Mouse (Mus musculus) ovary, postnatal 14 days (tissue): ENCODE measurements around the gene Dip2b.

Source experiments
- DNase-seq: peaks from one replicate; pipeline ENCODE4 v3.0.0; 2022; ENCODE audit warnings: low spot score

Gene Dip2b

GRCm38 (mm10) chr15:100179685-100180084 is 141.2 kb downstream of the Dip2b start:
- no peak for DNase-seq

DNA sequence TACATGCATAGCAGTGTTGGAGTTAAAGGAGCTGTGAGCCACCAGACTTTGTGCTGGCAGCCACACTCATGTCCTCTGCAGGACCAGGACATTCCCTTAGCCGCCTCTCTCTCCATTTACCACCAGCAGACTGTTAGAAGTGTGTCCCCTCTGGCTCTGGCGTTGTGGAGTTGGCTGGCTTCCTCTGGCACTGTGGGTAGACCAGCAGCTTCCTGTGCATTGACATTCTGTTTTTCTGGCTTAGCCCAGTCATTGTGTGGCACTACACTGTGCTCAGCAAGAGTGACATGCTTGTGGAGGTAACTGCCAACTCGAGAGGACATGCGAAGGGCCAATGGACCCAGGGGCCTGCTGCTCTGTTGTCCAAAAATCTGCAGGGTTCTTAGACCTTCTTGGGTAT is 141.8 kb downstream of the Dip2b start:
- DNase-seq = no peak

GRCm38 (mm10) chr15:100181841-100182240 is 143.4 kb downstream of the Dip2b start:
- DNase-seq = no peak

- DNase-seq = no peak
Measured at GRCm38 (mm10) chr15:100182526-100183280, 144.2 kb downstream of the Dip2b start.

DNA sequence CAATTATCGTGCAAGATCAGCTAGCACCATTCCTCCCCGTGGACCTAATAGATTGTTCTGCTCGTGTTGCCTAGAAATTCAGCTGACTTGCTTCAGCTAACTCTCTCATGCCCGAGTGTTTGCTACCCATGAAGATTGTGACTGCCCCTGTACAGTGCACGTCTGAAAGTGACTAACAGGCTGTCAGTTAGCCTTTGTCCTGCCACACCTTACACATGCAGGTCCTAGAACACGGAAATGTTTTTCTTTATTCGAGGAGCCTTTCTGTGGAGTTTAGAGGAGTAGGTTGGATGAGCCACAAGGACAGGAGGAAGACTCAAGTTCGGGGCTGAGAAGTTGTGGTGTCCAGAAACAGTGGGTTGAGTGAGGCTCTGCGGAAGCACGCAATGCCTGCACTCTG is 145.0 kb downstream of the Dip2b start:
- no peak for DNase-seq

- DNase-seq = no peak
Measured at GRCm38 (mm10) chr15:100184821-100185496, 146.5 kb downstream of the Dip2b start.

GRCm38 (mm10) chr15:100186234-100186633 is 147.8 kb downstream of the Dip2b start:
- no peak for DNase-seq

DNA sequence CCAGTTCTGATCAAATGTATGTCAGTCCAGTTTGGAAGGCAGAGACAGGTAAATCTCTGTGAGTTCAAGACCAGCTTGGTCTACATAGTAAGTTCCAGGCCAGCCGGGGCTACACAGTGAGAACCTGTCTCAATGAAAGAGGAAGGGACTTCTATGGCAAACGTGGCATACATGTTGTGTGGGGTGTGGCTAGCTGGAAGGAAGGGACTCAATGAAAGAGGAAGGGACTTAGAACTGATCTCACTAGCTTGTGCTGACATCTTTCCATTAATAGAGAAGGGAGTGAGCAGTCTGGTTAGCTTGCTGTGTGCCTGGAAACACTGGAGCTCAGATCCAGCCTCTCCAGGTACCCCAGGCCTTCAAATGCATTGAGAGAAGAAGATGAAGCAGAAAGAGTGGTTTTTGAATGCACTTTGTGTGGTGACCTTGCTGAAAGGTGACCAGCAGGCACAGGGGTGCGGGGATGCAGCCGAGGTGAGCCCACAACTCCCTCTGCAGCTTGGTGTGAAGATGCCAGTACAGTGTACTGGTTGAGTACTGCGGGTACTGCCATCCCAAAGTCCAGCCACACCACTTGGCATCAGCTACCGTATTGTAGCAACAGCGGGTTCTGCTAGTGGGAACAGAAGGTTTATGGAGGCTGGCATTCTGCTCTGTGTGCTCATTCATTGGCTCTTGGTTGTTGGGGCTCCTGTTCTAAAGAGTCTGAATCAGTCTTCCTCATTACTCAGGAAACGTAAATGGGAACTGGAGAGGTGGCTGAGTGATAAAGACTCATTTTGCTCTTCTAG is 148.6 kb downstream of the Dip2b start:
- DNase-seq = no peak

DNA sequence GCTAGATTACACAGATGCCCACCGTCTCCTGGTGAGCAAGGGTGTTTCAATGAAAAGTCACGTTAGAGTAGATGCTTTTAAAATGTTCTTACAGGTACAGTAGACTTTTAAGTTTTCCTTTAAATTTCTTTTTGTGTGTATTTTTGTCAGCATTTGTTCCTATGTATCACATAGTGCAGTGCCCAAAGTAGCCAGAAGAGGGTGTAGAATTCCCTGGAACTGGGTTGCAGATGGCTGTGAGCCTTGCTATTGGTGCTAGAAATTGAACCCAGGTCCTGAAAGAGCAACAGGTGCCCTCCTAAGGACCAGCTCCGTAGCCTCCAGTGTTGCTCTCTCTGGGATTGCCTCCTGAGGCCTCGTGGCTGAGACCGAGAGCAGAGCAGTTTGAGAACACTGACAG is 150.1 kb downstream of the Dip2b start:
- DNase-seq = no peak

DNA sequence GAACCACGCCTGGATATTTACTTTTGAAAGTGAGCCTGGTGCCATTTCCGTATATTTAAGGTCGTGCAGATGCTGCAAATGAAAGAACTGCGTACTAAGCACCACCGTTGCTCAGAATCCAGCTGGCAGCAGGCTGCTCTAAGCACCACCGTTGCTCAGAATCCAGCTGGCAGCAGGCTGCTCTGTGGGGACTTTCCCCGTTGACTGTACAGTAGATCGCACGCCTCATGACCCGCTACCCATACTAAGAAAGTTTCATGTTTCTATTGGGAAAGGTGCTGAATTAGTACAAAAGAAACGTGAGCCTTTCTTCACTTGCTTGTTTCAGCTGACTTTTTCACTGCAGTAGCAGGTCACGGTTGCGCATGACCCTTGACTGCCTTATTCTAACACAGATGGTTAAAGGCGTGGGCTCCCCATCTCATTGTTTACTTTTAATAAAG is 150.5 kb downstream of the Dip2b start:
- DNase-seq = no peak

- DNase-seq = no peak
Measured at GRCm38 (mm10) chr15:100190083-100190482, 151.6 kb downstream of the Dip2b start.

- no peak for DNase-seq
Measured at GRCm38 (mm10) chr15:100198983-100199745, 160.7 kb downstream of the Dip2b start.

DNA sequence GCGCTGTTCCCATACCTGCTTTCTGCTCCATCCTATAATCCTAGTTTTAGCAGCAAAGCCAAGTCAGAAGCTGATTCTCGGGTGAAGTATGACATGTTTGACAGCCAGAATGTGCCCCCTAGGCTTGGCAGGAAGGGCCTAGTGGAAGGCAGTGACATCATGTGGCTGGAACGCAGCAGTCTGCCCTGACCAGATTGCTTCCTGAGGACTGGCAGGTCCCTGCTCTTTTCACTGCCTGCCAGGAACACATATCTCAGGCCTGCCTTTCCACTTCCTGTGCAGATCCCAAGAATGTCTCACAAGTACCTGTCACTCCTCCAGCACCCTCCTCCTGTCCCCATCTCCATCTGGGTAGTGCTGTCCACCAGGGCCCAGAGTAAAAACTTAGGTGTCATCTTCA is 161.3 kb downstream of the Dip2b start:
- no peak for DNase-seq

- DNase-seq = no peak
Measured at GRCm38 (mm10) chr15:100201806-100202205, 163.3 kb downstream of the Dip2b start.

DNA sequence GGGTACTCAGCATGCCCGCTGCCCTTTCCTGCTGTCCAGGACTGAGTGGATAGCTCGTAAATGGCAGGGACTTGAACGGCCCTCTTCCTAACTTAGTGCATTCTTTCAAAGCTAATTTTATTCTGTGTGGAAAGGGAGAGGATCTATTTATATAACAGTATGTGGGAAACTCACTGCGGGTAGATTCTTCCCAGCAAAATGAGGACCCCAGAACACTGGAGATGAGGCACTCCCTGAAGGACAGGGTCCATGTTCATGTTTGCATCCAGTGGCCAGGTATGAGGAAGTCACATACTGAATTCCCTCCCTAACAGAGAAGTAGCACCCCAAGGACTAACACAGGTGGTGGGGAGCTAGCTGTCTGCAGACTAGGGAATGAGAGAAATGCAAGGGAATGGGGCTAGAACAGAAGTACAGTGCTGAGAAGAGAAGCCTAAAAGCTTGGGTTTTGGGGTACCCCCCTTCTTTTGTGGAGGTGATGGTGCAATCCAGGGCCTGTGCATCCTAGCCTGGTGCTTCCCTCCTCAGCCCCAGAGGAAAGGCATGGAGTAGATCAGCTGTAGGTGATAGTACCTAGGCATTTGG is 164.1 kb downstream of the Dip2b start:
- no peak for DNase-seq

DNA sequence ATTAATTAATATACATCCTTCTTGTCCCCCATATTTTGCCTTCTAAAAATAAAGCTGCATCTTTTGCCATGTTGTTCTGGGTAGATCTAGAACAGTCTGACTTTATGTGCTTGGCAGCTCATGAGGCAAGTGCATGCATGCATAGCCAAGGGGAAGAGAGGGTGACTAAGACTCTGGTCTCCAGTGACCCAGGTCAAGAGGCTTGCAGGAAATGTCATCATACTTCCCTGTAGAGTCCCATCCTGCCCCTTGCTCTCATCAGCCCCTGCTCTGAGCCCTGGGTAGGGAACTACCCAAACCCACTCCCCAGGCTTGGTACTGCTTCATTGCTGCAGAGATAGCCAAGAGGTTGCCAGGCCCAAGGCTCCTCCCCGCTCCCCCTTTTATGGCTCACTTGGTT is 166.1 kb downstream of the Dip2b start:
- DNase-seq = no peak

DNA sequence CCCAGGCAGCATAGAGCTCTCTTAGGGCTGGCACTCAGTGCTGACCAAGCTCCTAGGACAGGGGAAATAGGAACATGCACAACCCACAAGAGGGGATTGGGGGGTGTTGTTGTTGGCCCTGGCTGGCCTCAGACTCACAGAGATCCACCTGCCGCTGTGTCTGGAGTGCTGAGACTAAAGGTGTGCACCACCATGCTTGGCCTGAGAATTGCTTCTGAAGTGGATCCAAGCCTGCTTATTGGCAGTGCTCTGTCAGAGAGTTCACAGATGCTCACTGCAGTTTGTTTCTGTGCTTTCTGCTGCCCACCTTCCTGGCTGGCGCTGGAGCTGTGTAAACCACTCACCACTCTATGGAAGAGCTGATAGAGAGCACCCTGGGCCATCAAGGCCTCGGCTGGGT is 171.5 kb downstream of the Dip2b start:
- DNase-seq = no peak

- no peak for DNase-seq
Measured at GRCm38 (mm10) chr15:100213339-100213738, 174.9 kb downstream of the Dip2b start.

DNA sequence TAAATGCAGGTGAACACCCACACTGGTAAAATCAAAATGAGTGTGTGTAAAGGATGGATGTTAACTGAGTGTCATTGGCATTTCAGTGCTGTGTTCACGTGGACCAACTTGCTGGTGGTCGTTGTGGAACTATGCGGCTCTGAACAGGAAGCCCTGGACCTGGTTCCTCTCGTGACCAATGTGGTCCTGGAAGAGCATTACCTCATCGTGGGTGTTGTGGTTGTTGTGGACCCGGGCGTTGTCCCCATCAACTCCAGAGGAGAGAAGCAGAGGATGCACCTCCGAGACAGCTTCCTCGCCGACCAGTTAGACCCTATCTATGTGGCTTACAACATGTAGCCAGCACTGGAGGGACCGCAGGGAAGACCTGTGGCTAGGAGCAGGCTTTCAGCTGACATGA is 176.6 kb downstream of the Dip2b start:
- no peak for DNase-seq

GRCm38 (mm10) chr15:100216173-100216572 is 177.7 kb downstream of the Dip2b start:
- DNase-seq = no peak

DNA sequence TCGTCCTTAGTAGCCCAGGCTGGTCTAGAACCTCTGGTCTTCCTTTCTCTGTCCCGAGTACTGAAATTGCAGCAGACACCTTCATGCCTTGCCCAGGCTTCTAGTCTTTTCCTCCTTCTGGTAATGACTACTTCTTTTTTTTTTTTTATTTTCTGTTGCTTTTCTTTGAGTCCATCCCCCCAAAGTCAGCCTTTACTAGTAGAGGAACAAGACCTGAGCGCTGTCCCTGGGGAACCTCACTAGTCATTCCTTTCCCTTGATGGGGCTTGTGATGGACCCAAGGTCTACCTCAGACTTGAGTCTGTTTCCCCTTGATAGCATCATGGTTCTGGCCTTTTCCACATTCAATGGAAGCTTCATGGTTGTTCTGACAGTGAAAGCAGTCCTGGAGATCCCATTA is 179.6 kb downstream of the Dip2b start:
- no peak for DNase-seq

GRCm38 (mm10) chr15:100219396-100219795 is 180.9 kb downstream of the Dip2b start:
- no peak for DNase-seq
